Mouse (Mus musculus): ENCODE results near the gene Cacng8. TPM values are rescaled to one million over a fixed set of nuclear protein-coding genes. Genes with fewer than 3 reads are reported as not detected.
A peak's percentile ranks its signal among the peaks of the same experiment; 100 is the strongest.

Cacng8 gene
- polyA plus RNA-seq, 1 experiment from 2014 or later: 7.0 TPM

- no peak for ATAC-seq (ENCODE audit: insufficient number of reproducible peaks, low FRiP score, low TSS enrichment, low read depth)
- no peak overlapping the region for H3K9ac ChIP-seq (ENCODE audit: low read length)
- no peak overlapping the region for H3K4me3 ChIP-seq (ENCODE audit: low read depth, low read length)
- no peaks in the 10 kb centered on the region for H3K4me1 ChIP-seq (ENCODE audit: control insufficient read depth, insufficient read depth, low read length)
- H3K4me2 ChIP-seq (ENCODE audit: low read depth, severe bottlenecking): no peak overlapping the region
- no peak overlapping the region for H3K27ac ChIP-seq (replicated peaks; ENCODE audit: low read depth, low read length)
- no peaks in the 10 kb centered on the region for H3K27me3 ChIP-seq (ENCODE audit: control insufficient read depth, insufficient read depth, low read length)
- no peaks in the 10 kb centered on the region for H3K9me3 ChIP-seq (ENCODE audit: control insufficient read depth, low read length)
- DNase-seq (ENCODE audit: low spot score): no peak
- WGBS: 85% methylated on average over 4 of the region's 4 CpGs
- no peaks in the 10 kb centered on the region for H3K36me3 ChIP-seq (ENCODE audit: control insufficient read depth, insufficient read depth, low read length)
These were observed 56.5 kb downstream of the Cacng8 start for GRCm38 (mm10) chr7:3447026-3447425.

GRCm38 (mm10) chr7:3448737-3449454, 58.4 kb downstream of the Cacng8 start:
- Histone ChIP-seq H3K9ac (ENCODE audit: low read length) (no peak overlapping the region), H3K4me1 (ENCODE audit: control insufficient read depth, insufficient read depth, low read length) (no peaks in the 10 kb centered on the region), H3K36me3 (ENCODE audit: control insufficient read depth, insufficient read depth, low read length) (no peaks in the 10 kb centered on the region), H3K9me3 (ENCODE audit: control insufficient read depth, low read length) (no peaks in the 10 kb centered on the region), H3K27me3 (ENCODE audit: control insufficient read depth, insufficient read depth, low read length) (no peaks in the 10 kb centered on the region), H3K4me2 (ENCODE audit: low read depth, severe bottlenecking) (no peak overlapping the region), H3K4me3 (ENCODE audit: low read depth, low read length) (no peak overlapping the region), H3K27ac (replicated peaks; ENCODE audit: low read depth, low read length) (no peak overlapping the region)
- 23% methylated on average over 15 of the region's 15 CpGs for WGBS
- ATAC-seq (ENCODE audit: insufficient number of reproducible peaks, low FRiP score, low TSS enrichment, low read depth) (no peak; the same call in 1 of the 2 replicates), DNase-seq (ENCODE audit: low spot score) (peak; percentile 89)

GRCm38 (mm10) chr7:3450671-3451070, 60.2 kb downstream of the Cacng8 start:
- 56% methylated on average over 5 of the region's 5 CpGs for WGBS
- no peak overlapping the region for H3K27ac ChIP-seq (replicated peaks; ENCODE audit: low read depth, low read length)
- H3K4me2 ChIP-seq (ENCODE audit: low read depth, severe bottlenecking): no peak overlapping the region
- H3K36me3 ChIP-seq (ENCODE audit: control insufficient read depth, insufficient read depth, low read length): no peaks in the 10 kb centered on the region
- DNase-seq (ENCODE audit: low spot score) (no peak), ATAC-seq (ENCODE audit: insufficient number of reproducible peaks, low FRiP score, low TSS enrichment, low read depth) (no peak)
- H3K27me3 ChIP-seq (ENCODE audit: control insufficient read depth, insufficient read depth, low read length): no peaks in the 10 kb centered on the region
- no peak overlapping the region for H3K9ac ChIP-seq (ENCODE audit: low read length)
- H3K4me1 ChIP-seq (ENCODE audit: control insufficient read depth, insufficient read depth, low read length): no peaks in the 10 kb centered on the region
- H3K4me3 ChIP-seq (ENCODE audit: low read depth, low read length): no peak overlapping the region
- no peaks in the 10 kb centered on the region for H3K9me3 ChIP-seq (ENCODE audit: control insufficient read depth, low read length)

- ATAC-seq (ENCODE audit: insufficient number of reproducible peaks, low FRiP score, low TSS enrichment, low read depth): no peak
These were observed 60.7 kb downstream of the Cacng8 start for GRCm38 (mm10) chr7:3451161-3451560.

GRCm38 (mm10) chr7:3452821-3453485, 62.5 kb downstream of the Cacng8 start:
- no peak overlapping the region for H3K4me3 ChIP-seq (ENCODE audit: low read depth, low read length)
- no peak overlapping the region for H3K4me2 ChIP-seq (ENCODE audit: low read depth, severe bottlenecking)
- H3K27me3 ChIP-seq (ENCODE audit: control insufficient read depth, insufficient read depth, low read length): no peaks in the 10 kb centered on the region
- no peak overlapping the region for H3K9ac ChIP-seq (ENCODE audit: low read length)
- WGBS: 37% methylated on average over 12 of the region's 12 CpGs
- DNase-seq (ENCODE audit: low spot score) (no peak), ATAC-seq (ENCODE audit: insufficient number of reproducible peaks, low FRiP score, low TSS enrichment, low read depth) (no peak)
- no peaks in the 10 kb centered on the region for H3K9me3 ChIP-seq (ENCODE audit: control insufficient read depth, low read length)
- H3K36me3 ChIP-seq (ENCODE audit: control insufficient read depth, insufficient read depth, low read length): no peaks in the 10 kb centered on the region
- H3K4me1 ChIP-seq (ENCODE audit: control insufficient read depth, insufficient read depth, low read length): no peaks in the 10 kb centered on the region
- no peak overlapping the region for H3K27ac ChIP-seq (replicated peaks; ENCODE audit: low read depth, low read length)

More at GRCm38 (mm10) chr7:3451161-3451560, 60.7 kb downstream of the Cacng8 start:
- WGBS: 28% methylated on average over 6 of the region's 6 CpGs
- DNase-seq (ENCODE audit: low spot score): no peak
- no peak overlapping the region for H3K4me2 ChIP-seq (ENCODE audit: low read depth, severe bottlenecking)
- H3K27me3 ChIP-seq (ENCODE audit: control insufficient read depth, insufficient read depth, low read length): no peaks in the 10 kb centered on the region
- no peak overlapping the region for H3K4me3 ChIP-seq (ENCODE audit: low read depth, low read length)
- H3K4me1 ChIP-seq (ENCODE audit: control insufficient read depth, insufficient read depth, low read length): no peaks in the 10 kb centered on the region
- no peaks in the 10 kb centered on the region for H3K9me3 ChIP-seq (ENCODE audit: control insufficient read depth, low read length)
- H3K36me3 ChIP-seq (ENCODE audit: control insufficient read depth, insufficient read depth, low read length): no peaks in the 10 kb centered on the region
- H3K9ac ChIP-seq (ENCODE audit: low read length): no peak overlapping the region
- no peak overlapping the region for H3K27ac ChIP-seq (replicated peaks; ENCODE audit: low read depth, low read length)

GRCm38 (mm10) chr7:3453486-3454183, 63.2 kb downstream of the Cacng8 start:
- Histone ChIP-seq H3K27ac (replicated peaks; ENCODE audit: low read depth, low read length) (no peak overlapping the region), H3K4me1 (ENCODE audit: control insufficient read depth, insufficient read depth, low read length) (no peaks in the 10 kb centered on the region), H3K27me3 (ENCODE audit: control insufficient read depth, insufficient read depth, low read length) (no peaks in the 10 kb centered on the region), H3K4me2 (ENCODE audit: low read depth, severe bottlenecking) (no peak overlapping the region), H3K9ac (ENCODE audit: low read length) (no peak overlapping the region), H3K36me3 (ENCODE audit: control insufficient read depth, insufficient read depth, low read length) (no peaks in the 10 kb centered on the region), H3K4me3 (ENCODE audit: low read depth, low read length) (no peak overlapping the region), H3K9me3 (ENCODE audit: control insufficient read depth, low read length) (no peaks in the 10 kb centered on the region)
- 49% methylated on average over 10 of the region's 11 CpGs for whole genome bisulfite sequencing
- no peak for ATAC-seq (ENCODE audit: insufficient number of reproducible peaks, low FRiP score, low TSS enrichment, low read depth)
- DNase-seq (ENCODE audit: low spot score): no peak

GRCm38 (mm10) chr7:3457111-3457840, 66.8 kb downstream of the Cacng8 start:
- Histone ChIP-seq H3K27ac (replicated peaks; ENCODE audit: low read depth, low read length) (no peak overlapping the region), H3K36me3 (ENCODE audit: control insufficient read depth, insufficient read depth, low read length) (no peaks in the 10 kb centered on the region), H3K9me3 (ENCODE audit: control insufficient read depth, low read length) (no peaks in the 10 kb centered on the region), H3K27me3 (ENCODE audit: control insufficient read depth, insufficient read depth, low read length) (no peaks in the 10 kb centered on the region), H3K4me3 (ENCODE audit: low read depth, low read length) (no peak overlapping the region), H3K4me2 (ENCODE audit: low read depth, severe bottlenecking) (no peak overlapping the region), H3K9ac (ENCODE audit: low read length) (no peak overlapping the region), H3K4me1 (ENCODE audit: control insufficient read depth, insufficient read depth, low read length) (no peaks in the 10 kb centered on the region)
- DNase-seq (ENCODE audit: low spot score): no peak
- 95% methylated on average over 10 of the region's 10 CpGs for WGBS
- ATAC-seq (ENCODE audit: insufficient number of reproducible peaks, low FRiP score, low TSS enrichment, low read depth): no peak

- Histone ChIP-seq H3K9ac (ENCODE audit: low read length) (no peak overlapping the region), H3K4me1 (ENCODE audit: control insufficient read depth, insufficient read depth, low read length) (no peaks in the 10 kb centered on the region), H3K27ac (replicated peaks; ENCODE audit: low read depth, low read length) (no peak overlapping the region), H3K27me3 (ENCODE audit: control insufficient read depth, insufficient read depth, low read length) (no peaks in the 10 kb centered on the region), H3K36me3 (ENCODE audit: control insufficient read depth, insufficient read depth, low read length) (no peaks in the 10 kb centered on the region), H3K4me2 (ENCODE audit: low read depth, severe bottlenecking) (no peak overlapping the region), H3K4me3 (ENCODE audit: low read depth, low read length) (no peak overlapping the region), H3K9me3 (ENCODE audit: control insufficient read depth, low read length) (no peaks in the 10 kb centered on the region)
- no peak for ATAC-seq (ENCODE audit: insufficient number of reproducible peaks, low FRiP score, low TSS enrichment, low read depth)
- no peak for DNase-seq (ENCODE audit: low spot score)
- WGBS: 79% methylated on average over 9 of the region's 9 CpGs
These were observed 67.3 kb downstream of the Cacng8 start for GRCm38 (mm10) chr7:3457841-3458217.

Data from limb, embryonic 11.5 days (tissue).